Mouse (Mus musculus): ENCODE results near the gene Cldn13.

GRCm38 (mm10) chr5:134923141-134923540, 7.8 kb upstream of the Cldn13 start:
- TF ChIP-seq POLR2A (IDR thresholded peaks at IDR 0.05; ENCODE audit: extremely low read depth, insufficient read depth, low read length) (no peak), CTCF (IDR thresholded peaks at IDR 0.05; ENCODE audit: extremely low read depth, insufficient read depth, low read length) (no peak)

Measured in cortical plate, adult 2 months (tissue).